Mouse (Mus musculus): ENCODE measurements around the gene Oxtr. TPM values are rescaled to one million over a fixed set of nuclear protein-coding genes. Genes with fewer than 3 reads are reported as not detected.

Gene Oxtr
- polyA plus RNA-seq, 1 experiment from 2014 or later: not detected

DNA sequence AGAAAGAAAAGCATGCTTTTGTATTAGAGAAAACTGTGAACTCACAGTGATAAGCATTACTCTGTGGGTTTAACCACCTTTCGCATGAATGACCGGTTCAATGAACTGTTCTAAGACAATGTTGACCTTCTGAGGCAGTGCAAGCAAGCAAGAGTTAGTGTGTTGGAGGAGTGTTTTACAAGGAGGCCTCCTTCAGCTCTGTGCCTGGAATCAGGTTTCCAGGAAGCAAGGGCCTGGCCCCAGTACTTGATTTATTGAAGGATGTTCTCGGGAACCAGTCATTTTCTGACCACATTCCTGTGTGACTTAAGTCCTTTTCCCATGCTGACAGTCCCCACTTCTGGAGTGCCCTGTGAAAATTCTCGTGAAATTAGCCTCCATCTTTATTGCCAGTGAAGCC lies 5.5 kb upstream of the Oxtr start:
- WGBS (ENCODE audit: missing documents): 95% methylated on average over 4 of the region's 4 CpGs
- Histone ChIP-seq H3K36me3 (ENCODE audit: inconsistent target) (no peaks in the 10 kb centered on the region), H3K4me3 (ENCODE audit: inconsistent target) (no peak overlapping the region), H3K27ac (no peak overlapping the region), H3K79me2 (ENCODE audit: inconsistent target) (no peaks in the 10 kb centered on the region)

DNA sequence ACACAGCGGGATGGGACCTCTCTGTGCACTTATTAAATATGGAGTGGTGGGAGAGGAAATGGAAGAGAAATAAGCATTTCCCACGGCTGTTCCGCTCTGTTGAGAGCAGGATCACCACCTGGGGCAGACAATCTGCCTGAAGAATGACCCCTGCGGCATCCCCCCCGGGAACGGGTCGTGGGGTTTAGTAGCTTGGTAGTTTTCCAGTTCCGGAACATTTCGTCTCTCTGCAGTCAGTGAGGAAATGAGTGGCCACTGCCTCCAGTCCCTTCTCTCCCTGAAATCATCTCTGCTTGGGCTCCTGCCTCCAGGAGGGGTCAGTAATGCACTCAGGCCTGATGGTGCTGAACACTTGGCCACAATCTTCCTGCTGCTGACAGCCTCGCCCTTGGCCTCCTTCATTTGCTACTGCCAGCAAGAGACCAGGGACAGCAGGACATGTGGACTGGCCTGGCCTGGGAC lies 4.9 kb upstream of the Oxtr start:
- Histone ChIP-seq H3K27ac (no peak overlapping the region), H3K36me3 (ENCODE audit: inconsistent target) (no peaks in the 10 kb centered on the region), H3K4me3 (ENCODE audit: inconsistent target) (no peak overlapping the region), H3K79me2 (ENCODE audit: inconsistent target) (no peaks in the 10 kb centered on the region)
- 77% methylated on average over 10 of the region's 10 CpGs for WGBS (ENCODE audit: missing documents)

DNA sequence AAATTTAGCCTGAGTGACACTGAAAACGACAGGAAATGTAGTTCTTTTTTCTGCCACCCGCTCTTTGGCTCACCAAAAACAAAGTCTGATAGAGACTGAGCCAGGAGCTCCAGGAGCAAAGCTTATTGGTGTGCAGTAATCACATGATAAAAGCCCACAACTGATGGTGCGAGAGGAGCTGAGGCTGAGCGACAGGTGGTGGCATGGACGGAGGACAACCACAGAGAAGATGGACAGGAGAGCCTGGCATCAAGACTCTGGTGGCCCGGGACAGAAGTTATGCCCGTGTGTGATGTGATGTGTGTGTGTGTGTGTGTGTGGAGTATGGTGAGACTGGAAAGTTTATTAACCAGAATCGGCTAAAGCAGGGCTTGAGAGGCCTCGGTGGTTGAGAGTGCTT lies 3.6 kb upstream of the Oxtr start:
- no peaks in the 10 kb centered on the region for H3K36me3 ChIP-seq (ENCODE audit: inconsistent target)
- WGBS (ENCODE audit: missing documents): 86% methylated on average over 9 of the region's 9 CpGs
- H3K79me2 ChIP-seq (ENCODE audit: inconsistent target): no peaks in the 10 kb centered on the region
- H3K27ac ChIP-seq: no peak overlapping the region
- no peak overlapping the region for H3K4me3 ChIP-seq (ENCODE audit: inconsistent target)

DNA sequence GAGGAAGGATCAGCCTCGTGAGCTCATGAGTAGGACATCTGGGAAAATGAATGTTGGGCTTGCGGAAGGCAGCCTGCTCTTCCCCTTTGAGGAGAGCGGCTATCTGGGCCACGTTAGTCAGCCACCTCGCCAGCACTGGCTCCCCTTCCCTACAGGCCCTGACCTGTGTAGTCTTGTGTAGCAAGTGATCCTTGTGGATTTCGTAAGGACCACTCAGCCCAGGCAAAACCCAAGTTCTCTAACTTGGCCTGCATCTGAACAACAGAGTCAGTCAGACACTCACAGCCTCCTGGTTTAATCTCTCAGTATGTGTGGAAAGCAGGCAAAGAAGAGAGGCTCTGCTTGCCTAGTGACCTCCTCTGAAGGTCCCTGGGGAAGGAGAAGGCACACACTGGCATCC lies 2.9 kb upstream of the Oxtr start:
- Histone ChIP-seq H3K27ac (no peak overlapping the region), H3K36me3 (ENCODE audit: inconsistent target) (no peaks in the 10 kb centered on the region), H3K4me3 (ENCODE audit: inconsistent target) (no peak overlapping the region), H3K79me2 (ENCODE audit: inconsistent target) (no peaks in the 10 kb centered on the region)
- WGBS (ENCODE audit: missing documents): 93% methylated on average over 6 of the region's 6 CpGs

DNA sequence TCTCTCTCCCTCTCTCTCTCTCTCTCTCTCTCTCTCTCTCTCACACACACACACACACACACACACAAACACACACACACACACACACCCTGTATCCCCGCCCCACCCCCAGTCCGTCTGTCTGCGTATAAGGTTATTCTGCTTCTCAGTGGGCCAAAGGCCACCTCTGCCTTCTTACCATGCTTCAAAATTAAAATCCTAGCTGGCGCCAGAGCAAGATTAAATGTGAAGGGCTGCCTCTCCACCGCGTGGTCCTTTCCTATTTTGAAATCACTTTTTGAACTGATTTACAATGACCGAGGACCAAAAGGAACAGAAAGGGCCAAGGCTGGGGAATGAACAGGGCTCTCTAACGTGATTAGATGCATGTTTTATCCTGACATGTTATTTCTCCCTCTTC lies 1.8 kb upstream of the Oxtr start:
- no peaks in the 10 kb centered on the region for H3K36me3 ChIP-seq (ENCODE audit: inconsistent target)
- 90% methylated on average over 7 of the region's 8 CpGs for WGBS (ENCODE audit: missing documents)
- no peaks in the 10 kb centered on the region for H3K79me2 ChIP-seq (ENCODE audit: inconsistent target)
- no peak overlapping the region for H3K4me3 ChIP-seq (ENCODE audit: inconsistent target)
- H3K27ac ChIP-seq: no peak overlapping the region

DNA sequence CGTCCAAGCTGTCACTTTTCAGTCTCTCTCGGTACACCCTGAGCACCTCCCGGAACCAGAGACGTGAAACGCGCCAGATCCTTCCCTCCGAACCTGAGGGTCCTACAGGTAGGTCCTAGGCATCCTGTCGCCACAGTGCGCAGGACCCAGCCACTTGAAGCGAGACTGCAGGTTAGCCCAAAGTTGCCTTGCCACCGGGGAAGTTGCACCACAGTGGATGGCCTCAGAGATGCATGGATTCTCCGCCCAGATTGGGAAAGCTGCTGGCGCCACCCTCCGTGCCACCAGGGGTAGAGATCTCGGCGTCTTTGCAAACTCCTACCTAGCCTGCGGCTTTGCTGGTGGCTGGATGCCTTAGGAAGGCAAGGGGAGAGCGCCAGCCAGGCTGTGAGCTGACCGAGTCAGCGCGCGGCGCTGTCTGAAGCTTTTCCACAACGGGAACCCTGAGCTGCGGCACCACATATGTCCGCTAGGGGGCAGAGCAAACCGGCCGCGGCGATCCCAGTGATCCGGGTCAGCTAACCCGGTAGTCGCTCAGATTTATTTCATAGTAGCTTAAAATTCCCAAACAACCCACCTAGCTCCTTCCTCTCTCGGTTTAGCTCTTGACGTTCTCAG lies 991 bp upstream of the Oxtr start:
- Histone ChIP-seq H3K4me3 (ENCODE audit: inconsistent target) (no peak overlapping the region; the same call in 1 of the 2 replicates), H3K27ac (no peak overlapping the region), H3K36me3 (ENCODE audit: inconsistent target) (no peaks in the 10 kb centered on the region), H3K79me2 (ENCODE audit: inconsistent target) (no peaks in the 10 kb centered on the region)
- WGBS (ENCODE audit: missing documents): 3% methylated on average over 35 of the region's 35 CpGs

DNA sequence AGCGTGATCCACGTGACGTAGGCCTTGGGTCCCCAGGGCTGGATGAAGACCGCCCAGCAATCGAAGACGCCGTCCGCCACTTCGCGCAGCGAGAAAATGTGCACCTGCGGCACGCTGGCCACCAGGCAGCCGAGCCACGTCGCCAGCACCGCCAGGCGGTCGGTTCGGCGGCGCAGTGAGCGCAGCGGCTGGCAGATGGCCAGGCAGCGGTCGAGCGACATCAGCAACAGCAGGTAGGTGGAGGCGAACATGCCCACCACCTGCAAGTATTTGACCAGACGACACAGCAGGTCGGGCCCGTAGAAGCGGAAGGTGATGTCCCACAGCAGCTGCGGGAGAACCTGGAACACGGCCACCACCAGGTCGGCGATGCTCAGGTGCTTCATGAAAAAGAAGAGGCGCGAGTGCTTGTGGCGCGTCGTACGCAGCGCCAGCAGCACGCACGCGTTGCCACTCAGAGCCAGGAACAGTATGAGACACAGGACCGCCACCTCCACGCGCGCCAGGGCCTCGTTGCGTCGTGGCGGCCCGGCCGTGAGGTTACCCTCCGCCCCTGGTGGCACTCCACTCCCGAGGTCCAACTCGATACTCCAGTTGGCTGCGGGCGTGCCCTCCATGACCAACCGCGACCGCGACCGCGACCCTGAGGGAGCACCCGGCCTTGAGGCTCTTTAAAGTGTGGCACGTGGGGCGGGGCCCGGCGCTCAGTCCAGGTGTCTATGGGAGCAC lies 398 bp downstream of the Oxtr start:
- 7% methylated on average over 72 of the region's 72 CpGs for WGBS (ENCODE audit: missing documents)
- Histone ChIP-seq H3K27ac (no peak overlapping the region), H3K4me3 (ENCODE audit: inconsistent target) (no peak overlapping the region), H3K79me2 (ENCODE audit: inconsistent target) (no peaks in the 10 kb centered on the region), H3K36me3 (ENCODE audit: inconsistent target) (no peaks in the 10 kb centered on the region)

DNA sequence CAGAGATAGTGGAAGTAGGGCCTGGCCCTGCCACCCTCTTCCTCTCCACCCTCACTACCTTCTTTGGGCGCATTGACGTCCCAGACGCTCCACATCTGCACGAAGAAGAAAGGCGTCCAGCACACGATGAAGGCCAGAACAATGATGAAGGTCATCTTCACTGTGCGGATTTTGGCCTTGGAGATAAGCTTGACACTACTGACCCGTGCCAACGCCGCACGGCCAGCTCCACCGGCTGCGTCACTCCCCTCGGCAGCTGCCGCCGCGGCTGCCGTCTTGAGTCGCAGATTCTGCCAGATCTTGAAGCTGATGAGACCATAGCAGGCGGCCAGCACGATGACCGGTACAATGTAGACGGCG lies 942 bp downstream of the Oxtr start:
- H3K36me3 ChIP-seq (ENCODE audit: inconsistent target): no peaks in the 10 kb centered on the region
- 37% methylated on average over 21 of the region's 24 CpGs for WGBS (ENCODE audit: missing documents)
- H3K79me2 ChIP-seq (ENCODE audit: inconsistent target): no peaks in the 10 kb centered on the region
- H3K4me3 ChIP-seq (ENCODE audit: inconsistent target): no peak overlapping the region
- no peak overlapping the region for H3K27ac ChIP-seq

DNA sequence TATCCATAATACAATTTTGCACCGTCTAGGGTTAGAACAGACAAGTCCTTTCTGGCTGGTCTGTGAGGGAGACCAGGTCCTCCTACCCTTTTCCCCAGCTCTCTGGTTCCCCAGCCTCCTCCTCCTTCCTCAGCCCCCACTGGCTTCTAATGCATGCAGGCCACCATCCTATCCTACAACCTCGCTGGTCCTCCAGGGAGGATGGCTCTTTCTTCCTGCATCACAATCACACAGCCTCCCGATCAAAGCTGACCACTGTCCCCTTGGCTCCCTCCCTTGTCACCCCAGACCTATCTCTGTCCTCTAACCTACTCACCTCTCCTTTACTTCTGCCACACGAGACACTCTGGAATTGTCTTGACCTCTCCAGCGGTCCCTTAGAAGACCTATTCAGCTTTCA lies 1.8 kb downstream of the Oxtr start:
- no peaks in the 10 kb centered on the region for H3K79me2 ChIP-seq (ENCODE audit: inconsistent target)
- no peaks in the 10 kb centered on the region for H3K36me3 ChIP-seq (ENCODE audit: inconsistent target)
- H3K4me3 ChIP-seq (ENCODE audit: inconsistent target): no peak overlapping the region
- no peak overlapping the region for H3K27ac ChIP-seq
- 87% methylated on average over 5 of the region's 5 CpGs for WGBS (ENCODE audit: missing documents)

DNA sequence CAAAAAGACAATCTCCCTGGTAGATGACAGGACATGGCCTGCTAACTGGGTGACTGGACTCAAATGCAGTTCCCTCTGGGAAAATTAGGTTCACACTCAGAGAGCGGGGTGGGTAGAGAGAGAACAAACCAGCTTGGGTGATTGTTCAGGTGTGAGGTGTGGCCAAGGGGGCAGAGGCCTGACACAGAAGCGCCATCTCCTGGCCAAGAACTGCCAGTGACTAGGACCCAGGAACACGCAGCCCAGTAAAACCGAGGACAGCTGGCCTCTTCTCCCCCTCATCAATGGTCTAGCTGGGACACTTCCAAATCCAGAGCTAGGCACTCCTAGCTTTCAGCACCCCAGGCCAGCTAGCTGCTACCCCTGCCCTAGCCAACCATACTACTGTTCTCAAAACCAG lies 5.4 kb downstream of the Oxtr start:
- Histone ChIP-seq H3K4me3 (ENCODE audit: inconsistent target) (no peak overlapping the region), H3K36me3 (ENCODE audit: inconsistent target) (no peaks in the 10 kb centered on the region), H3K27ac (no peak overlapping the region), H3K79me2 (ENCODE audit: inconsistent target) (no peaks in the 10 kb centered on the region)
- WGBS (ENCODE audit: missing documents): 1% methylated on average over 4 of the region's 4 CpGs

DNA sequence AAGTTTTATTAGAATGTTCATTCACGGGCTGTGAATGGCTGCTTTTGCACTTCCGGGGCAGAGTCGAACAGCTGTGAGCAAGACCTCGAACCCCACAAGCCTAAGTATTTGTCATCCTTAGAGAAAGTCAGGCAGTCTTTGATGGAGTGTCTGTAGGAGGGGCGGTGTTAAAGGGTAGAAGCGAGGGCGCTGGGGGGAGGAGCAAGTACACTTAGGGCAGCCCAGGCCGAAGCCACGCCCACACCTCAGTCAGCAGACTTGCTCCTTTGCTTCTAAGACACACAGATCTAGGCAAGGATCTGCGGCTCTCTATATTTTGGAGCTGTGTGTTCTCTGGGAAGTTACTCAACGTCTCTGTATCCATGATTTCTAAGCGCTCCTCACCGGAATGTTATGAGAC lies 9.9 kb downstream of the Oxtr start:
- no peaks in the 10 kb centered on the region for H3K36me3 ChIP-seq (ENCODE audit: inconsistent target)
- H3K4me3 ChIP-seq (ENCODE audit: inconsistent target): no peak overlapping the region
- H3K79me2 ChIP-seq (ENCODE audit: inconsistent target): no peaks in the 10 kb centered on the region
- H3K27ac ChIP-seq: no peak overlapping the region
- WGBS (ENCODE audit: missing documents): 54% methylated on average over 13 of the region's 13 CpGs

- Histone ChIP-seq H3K4me3 (ENCODE audit: inconsistent target) (no peak overlapping the region), H3K36me3 (ENCODE audit: inconsistent target) (no peaks in the 10 kb centered on the region), H3K27ac (no peak overlapping the region), H3K79me2 (ENCODE audit: inconsistent target) (no peaks in the 10 kb centered on the region)
- WGBS (ENCODE audit: missing documents): 14% methylated on average over 4 of the region's 4 CpGs
These were observed 18.1 kb downstream of the Oxtr start for GRCm38 (mm10) chr6:112471644-112472043.

DNA sequence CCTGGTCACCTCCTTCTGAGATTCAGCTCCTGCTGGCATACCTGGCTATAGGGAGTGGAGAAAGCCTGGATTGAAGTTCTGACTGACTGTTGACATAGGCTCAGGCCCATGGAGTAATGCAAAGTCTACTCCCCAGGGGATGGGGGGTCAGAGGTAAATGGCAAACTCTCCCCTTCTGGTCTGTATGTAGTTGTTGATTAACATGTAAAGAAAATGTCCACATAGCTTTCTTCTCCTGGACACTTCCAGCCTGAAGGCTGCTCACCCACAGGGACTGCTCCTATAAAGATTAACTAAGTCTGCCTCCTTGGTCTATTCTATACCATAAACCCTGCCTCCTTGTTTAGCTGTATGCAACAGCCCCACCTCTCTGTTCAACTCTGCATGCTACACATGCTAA lies 23.7 kb downstream of the Oxtr start:
- Histone ChIP-seq H3K4me3 (ENCODE audit: inconsistent target) (no peak overlapping the region), H3K36me3 (ENCODE audit: inconsistent target) (no peaks in the 10 kb centered on the region), H3K79me2 (ENCODE audit: inconsistent target) (no peaks in the 10 kb centered on the region)

GRCm38 (mm10) chr6:112465441-112465840 lies 24.3 kb downstream of the Oxtr start:
- no peaks in the 10 kb centered on the region for H3K36me3 ChIP-seq (ENCODE audit: inconsistent target)
- H3K79me2 ChIP-seq (ENCODE audit: inconsistent target): no peaks in the 10 kb centered on the region
- no peak overlapping the region for H3K4me3 ChIP-seq (ENCODE audit: inconsistent target)
- 85% methylated on average over 3 of the region's 3 CpGs for WGBS (ENCODE audit: missing documents)
- H3K27ac ChIP-seq: no peak overlapping the region

More for the DNA sequence above, 23.7 kb downstream of the Oxtr start:
- no peak overlapping the region for H3K27ac ChIP-seq

DNA sequence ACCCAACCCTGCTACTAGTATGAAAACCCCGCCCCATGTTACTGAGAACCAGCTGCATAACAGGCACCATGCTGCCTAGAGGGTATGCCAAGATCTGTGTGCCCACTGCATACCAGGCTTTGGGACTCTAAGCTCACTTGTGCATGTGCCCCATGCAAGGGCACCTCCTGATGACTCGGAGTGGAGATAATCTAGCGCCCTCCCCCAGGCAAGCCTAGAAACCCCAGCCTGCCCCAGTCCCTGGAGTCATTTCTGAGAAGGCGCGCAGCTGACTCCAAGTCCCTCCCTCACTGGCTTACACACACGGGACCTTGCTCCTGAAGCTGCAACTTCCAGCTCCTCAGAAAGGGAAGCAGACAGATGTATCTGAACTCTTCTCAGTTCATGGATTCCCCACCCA lies 26.4 kb downstream of the Oxtr start:
- 69% methylated on average over 6 of the region's 6 CpGs for WGBS (ENCODE audit: missing documents)
- Histone ChIP-seq H3K36me3 (ENCODE audit: inconsistent target) (no peaks in the 10 kb centered on the region), H3K4me3 (ENCODE audit: inconsistent target) (no peak overlapping the region), H3K79me2 (ENCODE audit: inconsistent target) (no peaks in the 10 kb centered on the region), H3K27ac (no peak overlapping the region)

DNA sequence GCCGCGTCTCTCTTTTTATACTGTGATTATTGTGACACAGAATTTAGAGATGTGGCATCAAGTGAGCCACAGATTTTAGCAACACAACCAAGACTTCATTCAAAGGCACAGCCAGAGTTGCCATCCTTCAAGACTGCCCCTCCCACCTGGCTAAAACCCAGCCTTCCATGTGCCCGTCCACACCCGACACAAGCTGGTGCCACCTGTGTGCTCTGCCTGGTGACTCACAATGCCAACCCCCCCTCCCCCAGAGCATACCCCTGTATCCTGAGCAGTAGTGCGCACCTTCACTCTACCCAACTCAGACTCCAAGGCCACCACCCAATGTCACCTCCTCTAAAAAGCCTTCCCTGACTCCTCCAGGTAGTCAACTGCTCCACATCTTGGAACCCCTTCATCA lies 28.3 kb downstream of the Oxtr start:
- Histone ChIP-seq H3K27ac (no peak overlapping the region), H3K79me2 (ENCODE audit: inconsistent target) (no peaks in the 10 kb centered on the region), H3K4me3 (ENCODE audit: inconsistent target) (no peak overlapping the region), H3K36me3 (ENCODE audit: inconsistent target) (no peaks in the 10 kb centered on the region)
- 95% methylated on average over 5 of the region's 5 CpGs for WGBS (ENCODE audit: missing documents)
